ENCODE assay signal across 14 mouse cellular contexts in the genomic region with DNA sequence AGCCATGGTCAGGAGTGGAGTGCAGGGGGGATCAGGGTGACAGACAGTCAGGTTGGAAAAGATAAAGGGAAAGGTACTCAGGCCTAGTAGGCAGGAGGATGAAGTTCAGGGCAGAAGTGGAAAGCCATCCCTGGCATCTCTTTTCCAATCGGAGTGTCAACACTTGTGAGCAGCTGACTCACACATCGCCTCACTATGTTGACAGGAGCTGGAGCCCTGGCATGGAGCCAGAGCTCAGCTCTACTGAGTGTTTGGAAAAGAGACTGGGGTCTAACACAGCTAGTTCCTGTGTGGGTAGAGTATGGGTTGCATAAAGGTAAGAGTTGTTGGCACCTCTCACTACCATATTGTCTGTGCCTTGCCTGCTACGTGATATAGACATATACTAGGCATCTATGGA. TPM values are rescaled to one million over a fixed set of nuclear protein-coding genes. Genes with fewer than 3 reads are reported as not detected.
DNase-seq lines count a peak whose midpoint lies in the region; ATAC-seq and TF ChIP-seq lines count a peak whose summit lies in the region.
"Had no signal": no experiment of that assay in that cellular context is flagged by ENCODE, and none has a peak within 500 bp of the region (broad histone marks: within the 10 kb centered on the region; RNA-seq: fewer than 3 reads in every experiment).

No protein-coding gene starts in this region.

- H3K4me3 ChIP-seq in embryonic facial prominence, embryonic 14.5 days (ENCODE audit: low read depth, low read length) = no peak overlapping the region
- no peak overlapping the region for H3K4me3 ChIP-seq in embryonic facial prominence, embryonic 10.5 days
- H3K4me3 ChIP-seq in neural tube, embryonic 13.5 days = no peak overlapping the region
- H3K4me3 ChIP-seq in lung, adult 2 months (replicated peaks; ENCODE audit: extremely low read depth, low read depth, low read length) = no peak overlapping the region
- H3K4me3 ChIP-seq in hindbrain, postnatal 0 days (ENCODE audit: low read length) = no peak overlapping the region
- H3K4me3 ChIP-seq: embryonic facial prominence, embryonic 15.5 days; liver, embryonic 15.5 days; midbrain, embryonic 15.5 days had no signal

- H3K4me2 ChIP-seq in embryonic facial prominence, embryonic 14.5 days (ENCODE audit: low read depth, low read length) = no peak overlapping the region
- no peak overlapping the region for H3K4me2 ChIP-seq in neural tube, embryonic 13.5 days
- H3K4me2 ChIP-seq in hindbrain, postnatal 0 days (ENCODE audit: low read depth, low read length) = no peak overlapping the region
- H3K4me2 ChIP-seq: embryonic facial prominence, embryonic 15.5 days; liver, embryonic 15.5 days; midbrain, embryonic 15.5 days had no signal

- 83% methylated on average over 3 of the region's 3 CpGs for whole genome bisulfite sequencing in embryonic facial prominence, embryonic 14.5 days
- WGBS in embryonic facial prominence, embryonic 10.5 days = 92% methylated on average over 3 of the region's 3 CpGs
- WGBS in neural tube, embryonic 13.5 days = 77% methylated on average over 3 of the region's 3 CpGs
- WGBS in lung, adult 2 months = 41% methylated on average over 3 of the region's 3 CpGs
- 65% methylated on average over 3 of the region's 3 CpGs for WGBS in hindbrain, postnatal 0 days

- H3K4me1 ChIP-seq in embryonic facial prominence, embryonic 14.5 days (ENCODE audit: control insufficient read depth, insufficient read depth, low read length) = no peaks in the 10 kb centered on the region
- no peaks in the 10 kb centered on the region for H3K4me1 ChIP-seq in embryonic facial prominence, embryonic 10.5 days
- H3K4me1 ChIP-seq in neural tube, embryonic 13.5 days (replicated peaks) = peaks cover 9% of the 10 kb centered on the region
- no peaks in the 10 kb centered on the region for H3K4me1 ChIP-seq in lung, adult 2 months (ENCODE audit: control insufficient read depth, insufficient read depth, low read length)
- H3K4me1 ChIP-seq in hindbrain, postnatal 0 days (ENCODE audit: insufficient read depth, low read length) = no peaks in the 10 kb centered on the region
- H3K4me1 ChIP-seq: embryonic facial prominence, embryonic 15.5 days; liver, embryonic 15.5 days; midbrain, embryonic 15.5 days had no signal

- H3K27ac ChIP-seq in embryonic facial prominence, embryonic 14.5 days (replicated peaks; ENCODE audit: low read depth, low read length) = no peak overlapping the region
- no peak overlapping the region for H3K27ac ChIP-seq in embryonic facial prominence, embryonic 10.5 days (replicated peaks)
- H3K27ac ChIP-seq in neural tube, embryonic 13.5 days (replicated peaks) = peak overlapping the region; percentile 34
- H3K27ac ChIP-seq in hindbrain, postnatal 0 days = no peak overlapping the region
- H3K27ac ChIP-seq: embryonic facial prominence, embryonic 15.5 days; liver, embryonic 15.5 days; midbrain, embryonic 15.5 days had no signal

- TF ChIP-seq CTCF in lung, adult 2 months (IDR thresholded peaks at IDR 0.05; ENCODE audit: insufficient read depth, low read length) = no peak
- no peak for TF ChIP-seq CTCF in hindbrain, postnatal 0 days (IDR thresholded peaks at IDR 0.05; ENCODE audit: low read depth)

- no peak for TF ChIP-seq POLR2A in lung, adult 2 months (IDR thresholded peaks at IDR 0.05; ENCODE audit: borderline replicate concordance, extremely low read depth, low read depth, low read length)

- no peaks in the 10 kb centered on the region for H3K9me3 ChIP-seq in embryonic facial prominence, embryonic 14.5 days (ENCODE audit: control insufficient read depth, low read length)
- no peaks in the 10 kb centered on the region for H3K9me3 ChIP-seq in embryonic facial prominence, embryonic 10.5 days
- H3K9me3 ChIP-seq in neural tube, embryonic 13.5 days = no peaks in the 10 kb centered on the region
- no peaks in the 10 kb centered on the region for H3K9me3 ChIP-seq in hindbrain, postnatal 0 days (ENCODE audit: low read length)
- H3K9me3 ChIP-seq: embryonic facial prominence, embryonic 15.5 days; liver, embryonic 15.5 days; midbrain, embryonic 15.5 days had no signal

- H3K36me3 ChIP-seq in embryonic facial prominence, embryonic 14.5 days (ENCODE audit: control insufficient read depth, insufficient read depth, low read length) = no peaks in the 10 kb centered on the region
- no peaks in the 10 kb centered on the region for H3K36me3 ChIP-seq in embryonic facial prominence, embryonic 10.5 days (replicated peaks)
- no peaks in the 10 kb centered on the region for H3K36me3 ChIP-seq in neural tube, embryonic 13.5 days
- H3K36me3 ChIP-seq in hindbrain, postnatal 0 days (ENCODE audit: insufficient read depth, low read length) = no peaks in the 10 kb centered on the region
- H3K36me3 ChIP-seq: embryonic facial prominence, embryonic 15.5 days; liver, embryonic 15.5 days; midbrain, embryonic 15.5 days had no signal

- peak; percentile 61 for DNase-seq in embryonic facial prominence, embryonic 14.5 days (ENCODE audit: low spot score)
- DNase-seq in embryonic facial prominence, embryonic 10.5 days (ENCODE audit: low spot score) = no peak
- no peak for DNase-seq in neural tube, embryonic 10.5 days (ENCODE audit: extremely low spot score, low spot score)
- peak; percentile 10 for DNase-seq in lung, adult 2 months
- DNase-seq in adipocyte (ENCODE audit: low spot score) = no peak
- no peak for DNase-seq in hindbrain, postnatal 0 days (ENCODE audit: low spot score)
- DNase-seq in spleen, postnatal 10 days (ENCODE audit: low spot score in 2 of 2) = no peak
- DNase-seq: cerebellum, adult 18-20 months; thymus, adult 2 months had no signal

- H3K27me3 ChIP-seq in embryonic facial prominence, embryonic 14.5 days (replicated peaks; ENCODE audit: control insufficient read depth, insufficient read depth, low read length) = no peaks in the 10 kb centered on the region
- no peaks in the 10 kb centered on the region for H3K27me3 ChIP-seq in embryonic facial prominence, embryonic 10.5 days (replicated peaks; ENCODE audit: low read depth, poor library complexity, severe bottlenecking)
- no peaks in the 10 kb centered on the region for H3K27me3 ChIP-seq in neural tube, embryonic 13.5 days
- H3K27me3 ChIP-seq in hindbrain, postnatal 0 days (ENCODE audit: insufficient read depth, low read length) = no peaks in the 10 kb centered on the region
- H3K27me3 ChIP-seq: embryonic facial prominence, embryonic 15.5 days; liver, embryonic 15.5 days; midbrain, embryonic 15.5 days had no signal

- ATAC-seq in embryonic facial prominence, embryonic 14.5 days (ENCODE audit: low read depth) = no peak
- no peak for ATAC-seq in neural tube, embryonic 13.5 days (ENCODE audit: low read depth)
- no peak for ATAC-seq in hindbrain, postnatal 0 days
- ATAC-seq: hindbrain, embryonic 16.5 days; midbrain, embryonic 15.5 days had no signal

- no peak overlapping the region for H3K9ac ChIP-seq in embryonic facial prominence, embryonic 14.5 days (ENCODE audit: low read depth, low read length)
- H3K9ac ChIP-seq in neural tube, embryonic 13.5 days = no peak overlapping the region
- no peak overlapping the region for H3K9ac ChIP-seq in hindbrain, postnatal 0 days (replicated peaks; ENCODE audit: low read length)
- H3K9ac ChIP-seq: embryonic facial prominence, embryonic 15.5 days; liver, embryonic 15.5 days; midbrain, embryonic 15.5 days had no signal

RNA-seq across cellular contexts. Expression of a gene that starts 38.4 kb away (rescaled TPM):
- polyA plus RNA-seq in embryonic facial prominence, embryonic 14.5 days (2014; fragmentation: Nextera tagmentation; extraction: Ambion mirVana) = 19.3 and 22.6 TPM in 2 replicates
- 27.8 and 30.1 TPM in 2 replicates for polyA plus RNA-seq in embryonic facial prominence, embryonic 10.5 days (2016; fragmentation: Nextera tagmentation; extraction: Ambion mirVana)
- polyA plus RNA-seq in neural tube, embryonic 13.5 days (2015; fragmentation: Nextera tagmentation; extraction: Ambion mirVana) = 31.8 and 39.2 TPM in 2 replicates
- 11.1 and 12.2 TPM in 2 replicates for polyA plus RNA-seq in lung, adult 2 months (2012; rRNA removed)
- total RNA-seq in hindbrain, postnatal 0 days (2014; rRNA removed) = 91.3 and 92.0 TPM in 2 replicates
- polyA plus RNA-seq in hindbrain, postnatal 0 days (2015; fragmentation: Nextera tagmentation; extraction: Ambion mirVana) = 14.1 and 15.8 TPM in 2 replicates

Comparison
In these comparisons a context has a peak if more than half of its experiments do, and no peak if none do; other contexts are left out.
1. DNase-seq: peak in embryonic facial prominence, embryonic 14.5 days (single experiment) and lung, adult 2 months (single experiment); none in embryonic facial prominence, embryonic 10.5 days (single experiment), neural tube, embryonic 10.5 days (single experiment), adipocyte (single experiment), hindbrain, postnatal 0 days (single experiment) and spleen, postnatal 10 days (0 of 2).